Mouse (Mus musculus) ES-Bruce4 (cell line): ENCODE measurements around the gene Blzf1.

Experiments used
- CTCF ChIP-seq: IDR thresholded peaks from one replicate; pipeline ENCODE4 v1.8.1; 2011; ENCODE audit warnings: low read depth, low read length
- EP300 ChIP-seq: IDR thresholded peaks from 2 replicates; pipeline ENCODE4 v1.6.1; 2011; ENCODE audit warnings: low read depth, low read length; ENCODE audit not compliant: insufficient read depth
- POLR2A ChIP-seq: IDR thresholded peaks from one replicate; pipeline ENCODE4 v1.8.1; 2011; ENCODE audit warnings: low read length; ENCODE audit not compliant: insufficient read depth

- TF ChIP-seq EP300 (no peak), CTCF (peak; percentile 89), POLR2A (no peak)
Measured at GRCm38 (mm10) chr1:164315266-164315665, 8.0 kb upstream of the Blzf1 start.
